Mouse (Mus musculus): ENCODE measurements around the gene Kdm4d.
"Not testable (repeated sequence)": the region's sequence is repeated elsewhere in the genome, so short reads cannot be mapped to it uniquely, and the experiment has no call there.

The Kdm4d gene

DNA sequence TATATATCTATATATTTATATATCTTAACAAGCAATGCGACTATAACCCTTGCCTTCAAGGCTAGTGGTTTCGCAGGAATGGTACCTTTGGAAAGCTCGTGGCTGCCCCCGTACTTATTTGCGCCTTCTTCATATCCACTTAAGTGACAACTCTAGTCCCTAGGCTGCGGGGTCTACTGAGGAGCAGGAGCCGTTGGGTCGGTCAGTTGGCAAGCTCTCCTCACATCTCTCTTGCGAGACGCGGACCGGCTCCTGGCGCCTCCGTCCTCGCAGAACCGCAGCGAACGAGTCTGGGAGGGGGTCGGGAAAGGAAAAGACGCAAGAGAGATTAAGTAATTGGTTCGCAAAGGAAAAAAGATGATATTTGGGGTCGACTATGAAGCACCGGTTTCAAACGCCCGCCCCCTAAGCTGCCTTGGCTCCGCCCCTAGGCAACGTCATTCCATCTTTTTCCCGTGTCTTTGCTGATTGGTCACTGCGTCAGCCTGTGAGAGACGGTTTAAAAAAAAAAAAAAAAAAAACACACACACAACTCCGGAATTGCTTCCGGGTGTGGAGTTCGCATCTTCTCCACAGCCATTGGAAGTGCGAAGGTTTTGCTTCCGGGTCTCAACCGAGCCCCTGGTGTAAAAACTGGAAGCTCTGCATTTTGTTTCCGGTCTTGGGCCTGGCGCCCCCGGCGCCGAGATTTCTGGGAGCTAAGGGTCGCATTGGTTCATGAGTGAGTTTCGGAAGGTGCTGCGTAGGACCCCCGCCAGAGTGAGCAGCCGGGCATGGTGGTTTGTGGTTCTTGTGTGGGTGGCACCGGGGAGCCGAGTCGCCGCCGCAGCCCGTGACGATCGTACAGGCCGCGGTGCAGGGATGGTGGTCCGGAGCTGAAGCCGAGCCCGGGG lies at the start of gene Kdm4d, which contains the start of gene Cwc15:
Gene Kdm4d, minus strand, starts transcription at position 460 of the 893 bp plus-strand sequence.
Gene Cwc15, plus strand, starts transcription at position 595 of the 893 bp plus-strand sequence.
- peak; percentile 93 for DNase-seq (ENCODE audit: low spot score)

- DNase-seq (ENCODE audit: low spot score): no peak
Observed at GRCm38 (mm10) chr9:14548366-14548761, 48.1 kb upstream of the Kdm4d start.

- no peak for DNase-seq (ENCODE audit: low spot score)
Observed at GRCm38 (mm10) chr9:14547584-14548365, 47.5 kb upstream of the Kdm4d start.

DNA sequence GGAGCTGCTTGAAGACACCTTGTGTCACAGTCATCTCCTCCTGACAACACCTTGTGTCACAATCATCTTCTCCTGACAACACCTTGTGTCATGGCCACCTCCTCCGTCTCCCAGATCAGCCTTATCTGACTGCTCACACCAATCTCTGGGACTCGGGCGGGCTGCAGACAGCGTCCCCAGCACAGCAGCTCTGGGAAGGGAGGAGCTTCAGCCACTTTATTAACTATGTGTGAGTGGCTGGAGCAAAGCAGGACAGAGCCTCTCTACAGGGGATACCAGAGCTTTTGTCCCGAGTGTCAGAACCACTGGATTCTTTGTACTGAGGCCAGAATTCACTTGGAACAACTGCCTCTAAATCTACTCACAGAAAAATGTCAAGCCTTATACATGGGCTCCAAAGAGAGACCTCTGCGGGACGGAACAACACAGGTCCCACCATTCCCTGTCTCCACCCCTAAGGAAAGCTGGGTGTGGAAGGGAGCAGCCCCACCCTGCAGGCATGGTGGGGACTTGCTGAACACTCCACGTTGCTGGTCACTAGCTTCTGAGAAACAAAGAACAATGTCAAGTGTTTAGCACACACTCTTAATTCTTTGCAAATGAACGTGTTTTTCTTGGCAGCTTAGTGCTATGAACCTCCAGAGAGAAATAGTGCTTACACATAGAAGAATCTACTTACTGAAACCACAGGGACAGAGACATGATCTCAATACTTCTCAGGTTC lies 43.9 kb upstream of the Kdm4d start:
- no peak for DNase-seq (ENCODE audit: low spot score)

DNA sequence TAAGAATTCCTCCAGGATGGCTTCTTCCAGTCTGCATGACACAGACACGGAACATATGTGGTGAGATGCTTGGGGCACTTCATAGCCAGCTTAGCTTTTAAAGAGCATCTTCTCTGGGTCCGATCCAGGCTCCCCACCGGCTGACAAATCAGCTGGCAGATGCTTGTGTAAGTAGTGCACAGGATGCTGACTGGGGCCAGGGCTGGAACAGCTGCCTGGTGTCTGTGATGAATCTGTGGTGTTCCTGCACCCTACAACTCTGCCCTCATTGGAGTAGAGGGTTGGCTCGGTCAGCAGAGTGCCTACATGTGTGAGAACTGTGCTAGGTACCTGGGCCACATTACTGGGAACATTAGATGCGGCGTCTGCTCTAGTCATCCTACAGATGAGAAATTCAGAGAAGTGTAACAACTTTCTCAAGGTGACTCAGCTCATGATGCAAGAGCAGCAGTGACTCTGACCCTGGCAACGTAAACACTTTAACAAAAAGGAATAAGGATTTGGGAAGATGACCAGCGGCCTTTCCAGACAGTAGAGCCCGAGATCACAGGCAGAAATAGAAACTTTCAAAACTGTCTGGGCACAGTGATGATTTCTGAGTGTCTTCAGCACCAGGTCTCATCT lies 34.7 kb upstream of the Kdm4d start:
- DNase-seq (ENCODE audit: low spot score): no peak

- DNase-seq (ENCODE audit: low spot score): no peak
Observed at GRCm38 (mm10) chr9:14533659-14534058, 33.4 kb upstream of the Kdm4d start.

GRCm38 (mm10) chr9:14532283-14532682 lies 32.0 kb upstream of the Kdm4d start:
- DNase-seq (ENCODE audit: low spot score): no peak

DNA sequence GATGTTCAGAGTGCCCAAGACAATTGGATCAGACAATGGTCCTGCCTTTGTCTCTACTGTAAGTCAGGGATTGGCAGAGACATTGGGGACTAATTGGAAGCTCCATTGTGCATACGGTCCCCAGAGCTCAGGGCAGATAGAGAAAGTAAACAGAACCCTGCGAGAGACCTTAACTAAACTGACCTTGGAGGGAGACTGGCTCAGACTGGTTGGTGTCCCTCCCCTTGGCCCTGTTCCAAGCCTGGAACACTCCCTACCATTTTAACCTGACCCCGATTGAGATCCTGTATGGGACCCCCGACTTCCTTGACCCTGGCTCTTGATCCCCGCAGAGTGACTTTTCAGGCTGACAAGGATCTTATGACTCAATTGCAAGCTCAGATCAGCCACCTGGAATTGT lies 29.7 kb upstream of the Kdm4d start:
- no peak for DNase-seq (ENCODE audit: low spot score)

GRCm38 (mm10) chr9:14523408-14524043 lies 23.2 kb upstream of the Kdm4d start:
- peak; percentile 84 for DNase-seq (ENCODE audit: low spot score)

DNA sequence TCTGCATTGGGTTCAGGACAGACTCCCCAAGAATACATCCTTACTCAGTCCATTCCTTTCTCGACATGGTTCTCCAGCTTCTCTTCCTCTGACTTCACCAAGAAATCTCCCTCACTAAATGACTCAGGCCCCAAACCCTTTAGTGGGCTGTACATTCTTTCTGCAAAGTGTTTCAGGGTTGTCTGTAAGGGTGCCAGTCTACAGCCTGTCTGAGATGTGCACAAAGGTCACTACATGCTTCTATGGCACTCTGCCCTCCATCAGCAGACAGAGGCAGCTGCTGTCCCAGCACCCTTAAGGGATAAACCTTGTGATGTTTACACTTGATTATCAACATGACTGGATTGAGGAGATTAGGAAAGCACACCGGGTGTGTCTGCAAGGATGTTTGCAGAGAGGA lies 21.4 kb upstream of the Kdm4d start:
- no peak for DNase-seq (ENCODE audit: low spot score)

DNA sequence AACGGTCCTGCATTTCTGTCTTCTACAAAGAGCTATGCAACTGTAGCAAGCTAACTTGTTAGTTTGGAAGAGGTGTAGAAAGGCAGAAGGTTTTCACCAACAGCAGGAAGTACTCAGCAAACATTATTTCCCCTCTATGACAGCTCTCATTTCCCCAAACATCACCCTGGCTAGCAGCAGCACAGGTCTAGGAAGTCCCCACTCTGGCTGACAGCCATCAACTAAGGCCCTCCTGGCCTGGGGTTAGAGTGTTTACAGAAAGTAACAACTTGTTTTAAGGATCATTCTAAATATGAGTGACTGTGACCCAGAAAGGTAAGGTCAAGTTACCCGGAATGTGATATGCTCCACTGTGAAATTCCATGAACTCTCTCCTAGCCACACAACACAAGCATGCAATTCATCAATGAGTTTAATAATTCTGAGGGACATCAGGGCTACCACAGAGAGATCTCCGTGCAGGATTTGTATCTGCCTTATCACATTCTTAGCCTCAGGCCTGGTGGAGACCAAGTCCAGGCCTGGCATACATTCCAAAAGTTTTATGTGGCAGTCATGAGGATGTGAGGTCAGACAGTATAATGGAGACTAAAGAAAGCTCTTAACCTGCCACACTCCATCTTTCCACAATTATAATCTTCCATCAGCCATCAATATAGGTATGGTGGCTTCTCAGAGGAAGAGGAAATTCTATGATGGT lies 20.8 kb upstream of the Kdm4d start:
- no peak for DNase-seq (ENCODE audit: low spot score)

- no peak for DNase-seq (ENCODE audit: low spot score)
Observed at GRCm38 (mm10) chr9:14518105-14518504, 17.8 kb upstream of the Kdm4d start.

- no peak for DNase-seq (ENCODE audit: low spot score)
Observed at GRCm38 (mm10) chr9:14517296-14517695, 17.0 kb upstream of the Kdm4d start.

DNA sequence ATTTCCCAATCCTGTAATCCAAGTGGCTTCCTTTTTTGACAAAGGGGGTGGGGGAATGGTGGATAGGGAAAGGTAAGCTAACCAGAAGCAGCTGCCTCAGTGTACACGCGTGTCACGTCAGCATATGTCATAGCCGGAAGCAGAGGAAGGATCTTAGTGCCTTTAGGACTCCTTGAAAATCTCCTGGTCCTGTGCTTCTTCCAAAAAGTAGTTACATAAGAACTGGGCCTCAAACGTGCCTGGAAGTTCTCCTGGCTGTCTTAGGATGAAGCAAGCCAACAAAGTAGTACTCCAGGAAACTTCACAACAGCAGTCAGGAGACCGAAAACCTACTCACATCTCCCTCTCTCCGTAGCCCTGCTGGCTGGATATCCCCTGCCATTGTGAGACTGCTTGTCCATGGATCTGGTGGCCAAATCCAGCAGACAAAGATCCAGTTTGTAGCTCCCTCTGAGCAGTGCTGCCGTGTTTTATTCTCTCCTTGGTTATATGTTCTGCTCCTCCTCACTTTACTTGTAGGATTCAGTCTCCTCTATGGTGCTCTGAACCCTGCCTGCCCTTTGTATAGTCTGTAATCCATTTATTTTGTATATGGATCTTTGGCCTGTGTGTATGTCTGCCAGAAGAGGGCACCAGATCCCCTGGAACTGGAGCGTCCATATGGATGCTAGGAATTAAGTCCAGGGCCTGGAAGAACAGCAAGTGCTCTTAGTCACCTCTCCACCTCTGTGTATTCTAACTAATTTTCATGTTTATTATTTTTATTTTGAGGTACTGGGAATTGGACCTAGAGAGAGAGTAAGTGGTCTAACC lies 12.6 kb upstream of the Kdm4d start:
- DNase-seq (ENCODE audit: low spot score): peak; percentile 49

DNA sequence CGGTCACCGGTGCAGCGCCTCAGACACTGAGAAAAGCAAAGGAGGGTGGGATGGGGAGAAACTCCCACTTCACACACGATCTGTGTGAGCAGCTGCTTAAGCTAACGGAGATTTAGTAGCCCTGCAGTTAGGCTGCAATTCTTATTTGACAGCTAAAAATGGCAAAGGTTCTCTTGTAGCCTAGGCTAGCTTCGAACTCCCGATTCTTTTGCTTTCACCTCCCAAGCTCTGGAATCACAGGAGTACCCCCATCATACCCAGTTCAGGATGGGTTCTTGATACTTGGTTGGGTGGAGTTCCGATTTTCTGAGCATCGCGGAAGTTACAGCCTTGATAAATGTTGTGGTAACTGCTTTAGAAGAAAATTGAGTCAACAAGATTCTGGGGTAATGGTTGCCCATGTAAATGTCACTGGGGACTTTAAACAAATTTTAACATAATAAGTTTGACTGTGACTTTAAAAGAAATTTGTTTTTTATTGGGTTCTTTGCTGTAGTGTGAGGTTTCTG lies 688 bp upstream of the Kdm4d start:
- no peak for DNase-seq (ENCODE audit: low spot score)

GRCm38 (mm10) chr9:14498896-14499705 lies 1.2 kb downstream of the Kdm4d start:
- DNase-seq (ENCODE audit: low spot score): no peak

DNA sequence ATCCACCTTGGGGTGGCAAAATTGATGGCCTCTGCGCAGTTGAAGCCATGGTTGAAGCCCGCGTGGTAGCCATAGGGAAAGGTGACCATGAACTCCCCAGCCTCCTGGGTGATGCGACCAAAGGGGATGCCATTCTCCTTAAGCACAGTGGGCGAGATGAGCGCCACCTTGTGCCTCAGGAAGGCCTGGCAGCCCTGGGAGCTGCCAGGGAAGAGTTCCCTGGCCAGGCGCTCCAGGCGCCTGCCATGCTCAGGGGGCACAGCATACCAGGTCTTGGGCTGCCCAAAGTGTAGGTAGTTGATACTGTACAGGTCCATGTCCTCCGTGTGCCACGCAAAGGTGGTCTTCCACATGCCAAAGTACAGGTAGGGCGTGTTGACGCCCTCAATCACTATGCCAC lies 36.6 kb downstream of the Kdm4d start:
- DNase-seq (ENCODE audit: low spot score): not testable (repeated sequence)

DNA sequence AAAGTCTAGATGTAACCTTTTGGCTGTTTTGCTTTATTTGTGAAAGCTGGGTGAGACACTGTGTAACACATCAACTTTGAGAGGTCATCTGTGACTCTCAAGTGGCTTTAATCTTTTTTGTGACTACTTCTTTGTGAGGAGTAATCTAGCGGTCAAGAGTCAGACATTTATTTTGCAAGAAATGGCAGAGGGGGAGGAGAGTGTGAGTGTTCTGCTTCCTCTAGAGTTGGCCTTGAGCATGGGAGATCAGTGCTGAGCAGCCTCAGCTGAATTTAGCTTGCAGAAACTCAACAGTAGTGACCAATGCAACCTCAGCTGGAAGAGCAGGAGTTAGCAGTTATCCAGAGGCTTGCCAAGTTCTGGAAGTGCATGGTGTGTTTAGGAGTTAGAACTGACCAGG lies 37.7 kb downstream of the Kdm4d start:
- not testable (repeated sequence) for DNase-seq (ENCODE audit: low spot score)

GRCm38 (mm10) chr9:14456320-14456719 lies 44.0 kb downstream of the Kdm4d start:
- no peak for DNase-seq (ENCODE audit: low spot score)
